Mouse (Mus musculus): ENCODE data around the gene Khdrbs1.

The Khdrbs1 gene

GRCm38 (mm10) chr4:129672878-129673449 lies 69.1 kb downstream of the Khdrbs1 start:
- no peak for DNase-seq (ENCODE audit: low spot score)

GRCm38 (mm10) chr4:129672083-129672877 lies 69.8 kb downstream of the Khdrbs1 start, which contains the start of gene Kpna6:
TSS of gene Kpna6 (minus strand) at chr4:129672767.
- peak; percentile 97 for DNase-seq (ENCODE audit: low spot score)

GRCm38 (mm10) chr4:129671491-129672082 lies 70.5 kb downstream of the Khdrbs1 start:
- peak; percentile 80 for DNase-seq (ENCODE audit: low spot score)

- no peak for DNase-seq (ENCODE audit: low spot score)
Measured at GRCm38 (mm10) chr4:129662255-129662813, 79.8 kb downstream of the Khdrbs1 start.

GRCm38 (mm10) chr4:129661584-129661983 lies 80.5 kb downstream of the Khdrbs1 start:
- DNase-seq (ENCODE audit: low spot score): no peak

- no peak for DNase-seq (ENCODE audit: low spot score)
Measured at GRCm38 (mm10) chr4:129654770-129655169, 87.3 kb downstream of the Khdrbs1 start.
